Mouse (Mus musculus): ENCODE results near the gene Tomm70a.
"Not testable (repeated sequence)": the region's sequence is repeated elsewhere in the genome, so short reads cannot be mapped to it uniquely, and the experiment has no call there.

Gene Tomm70a

DNA sequence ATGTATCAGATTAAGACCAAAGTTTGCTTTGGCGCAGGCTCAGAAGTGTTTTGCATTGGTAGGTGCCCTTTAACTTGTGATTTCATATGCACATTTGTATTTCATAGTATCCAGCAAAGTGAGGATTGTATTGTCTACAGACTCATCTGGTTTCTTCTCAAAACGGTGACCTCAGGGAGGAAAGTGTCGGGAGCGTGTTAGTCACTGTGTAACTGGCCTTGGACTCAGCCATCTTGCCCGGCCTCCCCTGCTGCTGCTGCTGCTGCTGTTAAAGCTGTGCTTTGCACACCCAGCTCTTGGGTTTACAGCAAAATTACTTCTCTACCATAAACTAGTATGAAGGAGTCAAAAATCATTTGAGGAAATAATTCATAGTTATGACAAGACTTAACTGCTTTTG lies 23.2 kb downstream of the Tomm70a start:
- no peak for DNase-seq (ENCODE audit: low read depth, low spot score)

DNA sequence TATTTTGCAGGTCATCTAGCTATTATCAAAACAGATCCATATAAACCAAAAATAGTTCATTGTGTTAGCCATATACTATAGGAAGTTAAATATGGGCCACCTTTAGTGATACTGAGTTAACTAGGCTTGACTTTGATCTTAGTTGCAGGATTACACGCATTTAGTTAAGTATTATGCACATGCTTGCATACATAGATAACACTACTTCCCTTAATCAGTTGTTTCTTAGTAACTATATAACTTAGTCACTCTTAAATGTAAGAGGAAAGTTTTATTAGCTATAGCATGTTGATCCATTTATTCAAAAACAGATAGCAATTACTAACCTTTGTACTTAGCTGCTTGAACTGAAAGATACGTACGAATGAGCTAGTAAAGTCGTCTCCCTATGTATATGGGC lies 29.9 kb downstream of the Tomm70a start:
- no peak for DNase-seq (ENCODE audit: low read depth, low spot score)

DNA sequence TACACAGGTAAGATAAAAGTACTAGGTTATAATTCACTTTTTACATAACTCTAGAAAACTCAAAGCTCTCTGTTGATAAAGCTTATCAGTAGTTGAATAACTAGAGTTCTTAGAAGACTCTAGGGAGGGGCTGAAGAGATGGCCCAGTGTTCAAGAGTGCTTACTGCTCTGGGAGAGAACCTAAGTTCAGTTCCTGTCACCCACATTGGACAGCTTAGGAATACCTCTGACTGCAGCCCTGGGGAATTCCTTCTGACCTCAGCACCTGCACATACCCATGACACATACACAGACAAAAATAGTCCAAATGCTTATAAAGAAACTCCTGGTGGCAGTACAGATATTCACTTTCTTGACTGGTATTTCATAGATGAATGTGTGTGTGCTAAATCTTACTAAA lies 34.4 kb downstream of the Tomm70a start:
- no peak for DNase-seq (ENCODE audit: low read depth, low spot score)

GRCm38 (mm10) chr16:57157076-57157475 lies 35.6 kb downstream of the Tomm70a start:
- DNase-seq (ENCODE audit: low read depth, low spot score), result no peak

DNA sequence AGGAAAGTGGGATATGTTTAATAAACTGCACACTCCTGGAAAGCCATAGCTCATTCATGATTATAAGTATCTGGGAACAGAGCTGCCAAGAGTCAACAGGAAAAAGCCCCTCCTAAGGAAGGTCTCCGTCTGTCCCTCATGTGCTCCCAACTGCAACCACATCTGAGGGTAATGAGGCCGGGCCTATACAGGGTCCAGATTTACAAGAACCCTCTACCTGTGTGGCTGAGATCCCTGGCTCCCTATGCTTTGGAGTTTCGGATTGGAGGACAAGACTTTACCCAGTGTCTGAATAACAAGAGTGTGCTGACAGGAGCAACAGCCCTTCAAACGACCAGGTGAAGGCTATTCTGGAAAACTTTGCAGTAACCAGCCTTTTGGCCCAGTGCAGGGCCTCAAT lies 36.2 kb downstream of the Tomm70a start:
- DNase-seq (ENCODE audit: low read depth, low spot score), result no peak

- DNase-seq (ENCODE audit: low read depth, low spot score), result no peak
Observed at GRCm38 (mm10) chr16:57159835-57160234, 38.3 kb downstream of the Tomm70a start.

GRCm38 (mm10) chr16:57162841-57163240 lies 41.3 kb downstream of the Tomm70a start:
- DNase-seq (ENCODE audit: low read depth, low spot score), result no peak

DNA sequence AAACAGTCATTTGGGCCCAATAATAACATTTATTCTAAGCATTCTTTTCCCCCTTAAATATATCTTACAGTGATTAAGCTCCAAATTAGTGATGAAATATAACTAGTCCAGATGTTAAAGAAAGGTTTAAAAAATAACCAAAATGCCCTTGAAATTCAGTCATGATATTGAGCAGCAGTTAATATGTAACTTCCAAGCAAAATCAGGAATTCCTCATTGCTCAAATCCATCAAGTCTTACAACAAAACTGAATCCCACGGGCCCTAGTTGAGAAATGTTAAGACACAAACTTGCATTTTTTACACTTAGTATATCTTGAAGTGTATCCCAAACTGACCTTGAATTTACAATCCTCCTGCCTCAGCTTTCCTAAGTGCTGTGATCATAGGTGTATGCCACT lies 42.2 kb downstream of the Tomm70a start:
- DNase-seq (ENCODE audit: low read depth, low spot score), result no peak

DNA sequence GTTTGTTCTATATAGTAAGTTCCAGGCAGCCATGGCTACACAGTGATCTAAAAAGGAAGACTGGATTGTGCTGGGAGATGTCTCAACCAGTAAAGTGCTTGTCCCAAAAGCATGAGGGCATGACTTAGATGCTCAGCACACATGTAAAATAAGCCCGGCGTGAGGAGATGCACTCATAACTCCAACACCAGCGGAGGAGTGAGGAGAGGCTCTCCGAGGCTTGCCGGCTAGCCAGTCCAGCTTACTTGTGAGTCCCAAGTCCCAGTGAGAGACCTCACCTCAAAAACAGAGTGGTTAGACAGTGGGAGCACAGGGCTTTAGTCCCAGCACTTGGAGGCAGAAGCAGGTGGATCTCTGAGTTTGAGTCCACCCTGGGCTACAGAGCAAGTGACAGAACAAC lies 43.7 kb downstream of the Tomm70a start:
- DNase-seq (ENCODE audit: low read depth, low spot score), result no peak

GRCm38 (mm10) chr16:57166086-57166485 lies 44.6 kb downstream of the Tomm70a start:
- DNase-seq (ENCODE audit: low read depth, low spot score), result no peak

GRCm38 (mm10) chr16:57166611-57167513 lies 45.4 kb downstream of the Tomm70a start, which contains the start of gene Nit2:
Gene Nit2, minus strand, starts transcription at chr16:57167341.
- DNase-seq (ENCODE audit: low read depth, low spot score), result peak; percentile 92

GRCm38 (mm10) chr16:57167514-57167912 lies 46.0 kb downstream of the Tomm70a start:
- no peak for DNase-seq (ENCODE audit: low read depth, low spot score)

- no peak for DNase-seq (ENCODE audit: low read depth, low spot score)
Observed at GRCm38 (mm10) chr16:57168236-57168635, 46.7 kb downstream of the Tomm70a start.

DNA sequence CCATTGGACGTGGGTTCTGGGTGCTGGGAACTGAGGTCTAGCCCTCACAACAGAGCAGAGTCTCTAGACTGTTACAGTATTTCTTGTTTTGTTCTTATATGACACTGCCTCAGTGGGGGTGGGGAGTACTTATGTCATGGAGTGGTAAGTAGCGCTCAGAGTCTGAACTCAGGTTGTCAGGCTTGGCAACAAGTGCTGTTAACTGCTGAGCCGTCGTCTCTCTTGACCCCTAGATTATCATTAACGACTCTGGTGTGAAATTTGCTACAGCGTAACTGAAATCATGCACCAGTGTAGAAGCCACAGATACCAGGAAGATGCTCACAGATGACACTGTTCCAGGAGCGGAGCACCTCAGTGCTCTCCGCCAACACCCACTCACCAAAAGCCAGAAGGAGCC lies 49.7 kb downstream of the Tomm70a start:
- DNase-seq (ENCODE audit: low read depth, low spot score), result no peak

DNA sequence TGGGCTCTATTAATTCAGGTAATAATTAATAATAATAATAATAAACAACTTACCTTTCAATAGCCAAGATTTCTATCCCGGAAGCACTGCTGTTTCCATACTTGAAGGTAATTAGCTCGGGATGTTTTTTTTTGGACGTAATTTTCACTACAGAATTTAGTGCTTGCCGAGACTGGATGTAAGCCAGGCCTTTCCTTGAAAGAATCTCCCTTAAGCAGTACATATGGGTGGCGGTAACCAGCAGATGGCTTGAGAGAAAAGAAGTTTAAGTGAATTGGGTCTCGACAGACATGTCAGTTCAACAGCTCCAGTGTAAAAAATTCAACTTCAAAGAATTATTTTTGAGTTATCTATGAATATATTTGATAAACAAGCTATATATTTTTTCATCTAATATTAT lies 50.1 kb downstream of the Tomm70a start:
- no peak for DNase-seq (ENCODE audit: low read depth, low spot score)

- not testable (repeated sequence) for DNase-seq (ENCODE audit: low read depth, low spot score)
Observed at GRCm38 (mm10) chr16:57174480-57174879, 53.0 kb downstream of the Tomm70a start.

DNA sequence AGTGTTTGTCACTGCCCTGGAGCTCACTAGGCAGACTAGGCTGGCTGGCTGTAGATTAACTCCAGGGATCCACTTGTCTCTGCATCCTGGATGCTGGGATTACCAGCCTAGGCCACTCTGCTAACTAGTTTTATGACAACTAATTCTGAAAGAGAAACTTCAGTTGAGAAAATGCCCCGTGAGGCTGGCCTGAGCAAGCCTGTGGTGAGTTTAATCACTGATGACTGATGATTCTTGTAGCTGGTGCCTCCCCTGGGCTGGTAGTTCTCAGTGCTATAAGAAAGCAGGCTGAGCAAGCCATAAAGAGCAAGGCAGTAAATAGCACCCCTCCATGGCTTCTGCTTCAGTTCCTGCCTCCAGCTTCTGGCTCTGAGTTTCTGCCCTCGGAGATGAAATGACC lies 54.2 kb downstream of the Tomm70a start:
- no peak for DNase-seq (ENCODE audit: low read depth, low spot score)

- peak; percentile 10 for DNase-seq (ENCODE audit: low read depth, low spot score)
Observed at GRCm38 (mm10) chr16:57176276-57176675, 54.8 kb downstream of the Tomm70a start.

GRCm38 (mm10) chr16:57177254-57177653 lies 55.8 kb downstream of the Tomm70a start:
- DNase-seq (ENCODE audit: low read depth, low spot score), result peak; percentile 68

DNA sequence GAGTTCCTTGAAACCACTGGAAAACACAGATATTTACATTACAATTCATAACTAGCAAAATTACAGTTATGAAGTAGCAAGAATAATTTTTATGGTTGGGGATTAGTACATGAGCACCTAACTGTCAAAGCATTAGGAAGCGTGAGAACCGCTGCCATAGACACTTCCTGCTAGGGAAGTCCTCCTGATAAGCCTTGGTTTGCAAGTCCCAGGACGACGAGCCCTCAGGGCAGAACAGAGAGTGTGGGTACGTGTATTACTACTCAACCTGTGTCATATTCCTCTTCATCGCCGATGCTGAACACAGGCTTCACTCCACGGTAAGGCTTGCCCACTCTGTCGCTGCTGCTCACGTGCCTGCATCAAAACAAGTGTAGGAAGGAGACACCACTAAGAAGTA lies 56.2 kb downstream of the Tomm70a start:
- DNase-seq (ENCODE audit: low read depth, low spot score), result no peak

GRCm38 (mm10) chr16:57181180-57181579 lies 59.7 kb downstream of the Tomm70a start:
- DNase-seq (ENCODE audit: low read depth, low spot score), result no peak

DNA sequence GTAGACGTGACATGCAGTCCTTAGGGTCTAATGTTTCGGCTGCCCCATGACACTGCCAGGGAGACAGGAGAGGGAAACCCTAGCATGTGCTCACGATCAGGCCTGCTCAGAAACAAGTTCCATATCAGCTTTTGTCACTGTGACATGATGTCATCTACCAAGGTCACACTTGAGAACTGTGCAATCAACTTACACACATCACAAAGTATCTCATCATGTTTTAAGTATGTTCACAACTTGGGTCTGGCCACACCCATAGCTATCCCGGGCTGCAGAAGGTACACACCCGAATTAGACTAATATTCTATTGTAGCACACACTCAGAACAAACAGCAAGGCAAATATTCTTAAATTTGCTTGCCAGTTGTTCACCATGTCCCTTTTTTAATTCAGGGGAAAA lies 60.5 kb downstream of the Tomm70a start:
- DNase-seq (ENCODE audit: low read depth, low spot score), result no peak

- no peak for DNase-seq (ENCODE audit: low read depth, low spot score)
Observed at GRCm38 (mm10) chr16:57186618-57187017, 65.1 kb downstream of the Tomm70a start.
